Mouse (Mus musculus): ENCODE measurements around the gene Smarca5. TPM values are rescaled to one million over a fixed set of nuclear protein-coding genes. Genes with fewer than 3 reads are reported as not detected.
"Not testable (repeated sequence)": the region's sequence is repeated elsewhere in the genome, so short reads cannot be mapped to it uniquely, and the experiment has no call there.

The Smarca5 gene
- polyA plus RNA-seq (2015; fragmentation: Nextera tagmentation; extraction: Ambion mirVana) = 34.2 and 42.3 TPM in 2 replicates

- Histone ChIP-seq H3K4me3 (peak within 1 kb of the TSS; percentile 97), H3K4me1 (replicated peaks) (peaks cover 10% of the 10 kb centered on the region), H3K27ac (peak within 1 kb of the TSS; percentile 99), H3K9ac (peak within 1 kb of the TSS; percentile 95), H3K4me2 (peak within 1 kb of the TSS; percentile 92)
- H3K36me3 ChIP-seq; H3K27me3 ChIP-seq; H3K9me3 ChIP-seq (replicated peaks): not testable (repeated sequence)
- ATAC-seq (replicated peaks; ENCODE audit: insufficient number of reproducible peaks, insufficient read depth, low FRiP score, low read depth) = peak; percentile 96
- under 1% methylated on average over 88 of the region's 91 CpGs for WGBS
These were observed at the start of gene Smarca5 for GRCm38 (mm10) chr8:80739155-80739924. Gene Smarca5 (minus strand): TSS chr8:80739497.

GRCm38 (mm10) chr8:80784559-80784958, 45.3 kb upstream of the Smarca5 start:
- H3K4me3 ChIP-seq = no peak overlapping the region

GRCm38 (mm10) chr8:80783271-80783670, 44.0 kb upstream of the Smarca5 start:
- Histone ChIP-seq H3K9me3 (replicated peaks) (no peaks in the 10 kb centered on the region), H3K9ac (no peak overlapping the region), H3K4me2 (no peak overlapping the region), H3K36me3 (peaks cover 45% of the 10 kb centered on the region), H3K27me3 (no peaks in the 10 kb centered on the region), H3K4me1 (replicated peaks) (peaks cover 11% of the 10 kb centered on the region), H3K4me3 (no peak overlapping the region), H3K27ac (no peak overlapping the region)
- WGBS = 90% methylated on average over 4 of the region's 4 CpGs
- ATAC-seq (replicated peaks; ENCODE audit: insufficient number of reproducible peaks, insufficient read depth, low FRiP score, low read depth) = no peak

More at GRCm38 (mm10) chr8:80784559-80784958, 45.3 kb upstream of the Smarca5 start:
- Histone ChIP-seq H3K36me3 (peaks cover 52% of the 10 kb centered on the region), H3K4me2 (no peak overlapping the region), H3K9ac (no peak overlapping the region), H3K27me3 (no peaks in the 10 kb centered on the region), H3K4me1 (replicated peaks) (peaks cover 8% of the 10 kb centered on the region), H3K27ac (no peak overlapping the region), H3K9me3 (replicated peaks) (no peaks in the 10 kb centered on the region)
- no peak for ATAC-seq (replicated peaks; ENCODE audit: insufficient number of reproducible peaks, insufficient read depth, low FRiP score, low read depth)
- 84% methylated on average over 9 of the region's 9 CpGs for WGBS

- Histone ChIP-seq H3K27ac (peak overlapping the region; percentile 14), H3K4me3 (no peak overlapping the region), H3K4me1 (replicated peaks) (peaks cover 11% of the 10 kb centered on the region), H3K36me3 (peaks cover 47% of the 10 kb centered on the region), H3K9ac (no peak overlapping the region), H3K9me3 (replicated peaks) (no peaks in the 10 kb centered on the region), H3K27me3 (no peaks in the 10 kb centered on the region), H3K4me2 (no peak overlapping the region)
- 40% methylated on average over 10 of the region's 10 CpGs for WGBS
- ATAC-seq (replicated peaks; ENCODE audit: insufficient number of reproducible peaks, insufficient read depth, low FRiP score, low read depth) = no peak
These were observed 42.0 kb upstream of the Smarca5 start for GRCm38 (mm10) chr8:80781338-80781737.

- Histone ChIP-seq H3K27me3 (no peaks in the 10 kb centered on the region), H3K9me3 (replicated peaks) (no peaks in the 10 kb centered on the region), H3K4me3 (no peak overlapping the region), H3K9ac (no peak overlapping the region), H3K27ac (no peak overlapping the region), H3K4me1 (replicated peaks) (peaks cover 11% of the 10 kb centered on the region), H3K4me2 (no peak overlapping the region), H3K36me3 (peaks cover 57% of the 10 kb centered on the region)
- 84% methylated on average over 4 of the region's 4 CpGs for WGBS
- ATAC-seq (replicated peaks; ENCODE audit: insufficient number of reproducible peaks, insufficient read depth, low FRiP score, low read depth) = no peak
These were observed 41.0 kb upstream of the Smarca5 start for GRCm38 (mm10) chr8:80780271-80780670.

- Histone ChIP-seq H3K27me3 (no peaks in the 10 kb centered on the region), H3K36me3 (peaks cover 56% of the 10 kb centered on the region), H3K9me3 (replicated peaks) (no peaks in the 10 kb centered on the region), H3K27ac (0 out of 2 replicates have a peak overlapping the region, but pooled peaks have one; percentile 31), H3K4me3 (no peak overlapping the region), H3K9ac (no peak overlapping the region), H3K4me1 (replicated peaks) (peaks cover 12% of the 10 kb centered on the region), H3K4me2 (no peak overlapping the region)
- 68% methylated on average over 8 of the region's 8 CpGs for WGBS
- no peak for ATAC-seq (replicated peaks; ENCODE audit: insufficient number of reproducible peaks, insufficient read depth, low FRiP score, low read depth)
These were observed 37.1 kb upstream of the Smarca5 start for GRCm38 (mm10) chr8:80776436-80776835.

- ATAC-seq (replicated peaks; ENCODE audit: insufficient number of reproducible peaks, insufficient read depth, low FRiP score, low read depth) = no peak
- Histone ChIP-seq H3K27ac (no peak overlapping the region), H3K4me2 (no peak overlapping the region)
These were observed 33.6 kb upstream of the Smarca5 start for GRCm38 (mm10) chr8:80772732-80773460.

GRCm38 (mm10) chr8:80768451-80768850, 29.2 kb upstream of the Smarca5 start:
- Histone ChIP-seq H3K36me3 (peaks cover 78% of the 10 kb centered on the region), H3K9ac (no peak overlapping the region), H3K27me3 (no peaks in the 10 kb centered on the region), H3K27ac (no peak overlapping the region), H3K4me2 (no peak overlapping the region), H3K9me3 (replicated peaks) (no peaks in the 10 kb centered on the region; the same call in 1 of the 2 replicates), H3K4me3 (no peak overlapping the region), H3K4me1 (replicated peaks) (no peaks in the 10 kb centered on the region)
- 90% methylated on average over 6 of the region's 6 CpGs for WGBS
- ATAC-seq (replicated peaks; ENCODE audit: insufficient number of reproducible peaks, insufficient read depth, low FRiP score, low read depth) = no peak

More at GRCm38 (mm10) chr8:80772732-80773460, 33.6 kb upstream of the Smarca5 start:
- Histone ChIP-seq H3K27me3 (no peaks in the 10 kb centered on the region), H3K4me1 (replicated peaks) (peaks cover 3% of the 10 kb centered on the region; the same call in 1 of the 2 replicates), H3K4me3 (no peak overlapping the region), H3K9me3 (replicated peaks) (no peaks in the 10 kb centered on the region), H3K9ac (no peak overlapping the region), H3K36me3 (peaks cover 82% of the 10 kb centered on the region)
- WGBS = 80% methylated on average over 4 of the region's 4 CpGs

- H3K4me1 ChIP-seq (replicated peaks) = peaks cover 5% of the 10 kb centered on the region
- no peak overlapping the region for H3K4me2 ChIP-seq
- H3K9ac ChIP-seq = no peak overlapping the region
- H3K27ac ChIP-seq = no peak overlapping the region
- no peaks in the 10 kb centered on the region for H3K27me3 ChIP-seq
- ATAC-seq (replicated peaks; ENCODE audit: insufficient number of reproducible peaks, insufficient read depth, low FRiP score, low read depth) = no peak; the same call in 1 of the 2 replicates
- H3K9me3 ChIP-seq (replicated peaks) = no peaks in the 10 kb centered on the region
- WGBS = 28% methylated on average over 9 of the region's 9 CpGs
- no peak overlapping the region for H3K4me3 ChIP-seq
- no peaks in the 10 kb centered on the region for H3K36me3 ChIP-seq
These were observed 13.9 kb upstream of the Smarca5 start for GRCm38 (mm10) chr8:80753017-80753715.

GRCm38 (mm10) chr8:80752429-80752828, 13.1 kb upstream of the Smarca5 start:
- no peaks in the 10 kb centered on the region for H3K27me3 ChIP-seq
- H3K4me2 ChIP-seq = no peak overlapping the region
- peaks cover 5% of the 10 kb centered on the region for H3K4me1 ChIP-seq (replicated peaks)
- no peak for ATAC-seq (replicated peaks; ENCODE audit: insufficient number of reproducible peaks, insufficient read depth, low FRiP score, low read depth)
- no peak overlapping the region for H3K4me3 ChIP-seq
- no peak overlapping the region for H3K27ac ChIP-seq
- H3K36me3 ChIP-seq = no peaks in the 10 kb centered on the region
- WGBS = 64% methylated on average over 7 of the region's 7 CpGs
- no peaks in the 10 kb centered on the region for H3K9me3 ChIP-seq (replicated peaks)
- H3K9ac ChIP-seq = no peak overlapping the region

GRCm38 (mm10) chr8:80749091-80749490, 9.8 kb upstream of the Smarca5 start:
- Histone ChIP-seq H3K9me3 (replicated peaks) (no peaks in the 10 kb centered on the region), H3K9ac (no peak overlapping the region), H3K4me2 (no peak overlapping the region), H3K36me3 (no peaks in the 10 kb centered on the region), H3K4me1 (replicated peaks) (peaks cover 5% of the 10 kb centered on the region), H3K27ac (no peak overlapping the region), H3K4me3 (no peak overlapping the region), H3K27me3 (no peaks in the 10 kb centered on the region)
- 80% methylated on average over 4 of the region's 4 CpGs for WGBS
- ATAC-seq (replicated peaks; ENCODE audit: insufficient number of reproducible peaks, insufficient read depth, low FRiP score, low read depth) = no peak
